Mouse (Mus musculus) thymus, postnatal 4 days (tissue): Measurements from ENCODE around the gene Cep128.

Experiments
- DNase-seq: peaks from one replicate; pipeline ENCODE4 v3.0.0; 2021

Cep128 gene

GRCm38 (mm10) chr12:90954740-90955473 lies 429.3 kb downstream of the Cep128 start:
- DNase-seq, result no peak
